Mouse (Mus musculus) megakaryocyte, embryonic 14.5 days (primary cell): ENCODE results near the gene Nsun6.

Experiments
- FLI1 ChIP-seq: IDR thresholded peaks from 2 replicates; pipeline ENCODE4 v1.6.1; 2012; ENCODE audit warnings: low read length, inconsistent platforms, mixed read lengths
- GATA1 ChIP-seq: IDR thresholded peaks from 3 replicates; pipeline ENCODE4 v1.6.1; 2012; ENCODE audit warnings: mixed read lengths, low read length, inconsistent platforms, borderline replicate concordance

DNA sequence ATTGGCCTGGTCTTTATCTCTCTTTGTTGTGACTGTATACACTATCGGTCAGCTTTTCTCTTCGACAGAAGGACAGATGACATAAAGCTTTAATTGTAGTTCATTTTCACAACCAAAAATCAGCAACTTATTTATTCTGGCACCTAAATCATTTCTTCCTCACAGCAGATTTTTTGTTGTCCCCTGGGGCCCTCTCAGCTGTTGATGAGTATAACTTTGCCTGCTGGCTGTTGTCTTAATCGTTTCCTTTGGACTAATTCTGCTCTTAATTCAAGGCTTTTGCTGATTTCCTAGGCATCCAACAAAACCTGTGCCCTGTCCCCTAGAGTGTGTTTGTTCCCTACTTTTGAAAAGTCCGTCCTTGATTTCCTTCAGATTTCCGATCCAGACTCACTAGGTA is 3.4 kb upstream of the Nsun6 start:
- no peak for TF ChIP-seq GATA1
- TF ChIP-seq FLI1 = no peak
